Mouse (Mus musculus): ENCODE data around the gene Polr2a. TPM values are rescaled to one million over a fixed set of nuclear protein-coding genes. Genes with fewer than 3 reads are reported as not detected.

Gene Polr2a
- polyA plus RNA-seq, 1 experiment from 2014 or later, result 14.0 TPM

- Histone ChIP-seq H3K27ac (ENCODE audit: low read depth, low read length) (no peak overlapping the region), H3K27me3 (replicated peaks; ENCODE audit: control insufficient read depth, insufficient read depth, low read length) (no peaks in the 10 kb centered on the region; the same call in 1 of the 2 replicates), H3K4me1 (replicated peaks; ENCODE audit: control insufficient read depth, insufficient read depth, low read length) (0 out of 2 replicates have a peak, but pooled peaks cover 5% of the 10 kb centered on the region), H3K9me3 (ENCODE audit: control insufficient read depth) (no peaks in the 10 kb centered on the region), H3K4me3 (ENCODE audit: low read depth, low read length) (no peak overlapping the region), H3K4me2 (replicated peaks; ENCODE audit: low read depth) (no peak overlapping the region), H3K9ac (ENCODE audit: low read depth, low read length) (no peak overlapping the region), H3K36me3 (ENCODE audit: control insufficient read depth, insufficient read depth) (no peaks in the 10 kb centered on the region)
- TF ChIP-seq CTCF (IDR thresholded peaks at IDR 0.05; ENCODE audit: low read depth), result no peak
- 71% methylated on average over 5 of the region's 5 CpGs for WGBS
- ATAC-seq, result no peak
Measured at GRCm38 (mm10) chr11:69791420-69791819, 33.0 kb upstream of the Polr2a start.

- ATAC-seq, result no peak
- 61% methylated on average over 5 of the region's 5 CpGs for WGBS
- TF ChIP-seq CTCF (IDR thresholded peaks at IDR 0.05; ENCODE audit: low read depth), result no peak
- no peaks in the 10 kb centered on the region for H3K4me1 ChIP-seq (replicated peaks; ENCODE audit: control insufficient read depth, insufficient read depth, low read length)
- H3K27me3 ChIP-seq (replicated peaks; ENCODE audit: control insufficient read depth, insufficient read depth, low read length), result no peaks in the 10 kb centered on the region; the same call in 1 of the 2 replicates
- no peaks in the 10 kb centered on the region for H3K36me3 ChIP-seq (ENCODE audit: control insufficient read depth, insufficient read depth)
- H3K4me2 ChIP-seq (replicated peaks; ENCODE audit: low read depth), result no peak overlapping the region
- H3K9ac ChIP-seq (ENCODE audit: low read depth, low read length), result no peak overlapping the region
- no peak overlapping the region for H3K27ac ChIP-seq (ENCODE audit: low read depth, low read length)
- no peak overlapping the region for H3K4me3 ChIP-seq (ENCODE audit: low read depth, low read length)
- no peaks in the 10 kb centered on the region for H3K9me3 ChIP-seq (ENCODE audit: control insufficient read depth)
Measured at GRCm38 (mm10) chr11:69789431-69789830, 31.0 kb upstream of the Polr2a start.

- WGBS, result 92% methylated on average over 5 of the region's 5 CpGs
- ATAC-seq, result no peak
- Histone ChIP-seq H3K4me2 (replicated peaks; ENCODE audit: low read depth) (no peak overlapping the region), H3K4me1 (replicated peaks; ENCODE audit: control insufficient read depth, insufficient read depth, low read length) (0 out of 2 replicates have a peak, but pooled peaks cover 3% of the 10 kb centered on the region), H3K9me3 (ENCODE audit: control insufficient read depth) (no peaks in the 10 kb centered on the region), H3K27me3 (replicated peaks; ENCODE audit: control insufficient read depth, insufficient read depth, low read length) (no peaks in the 10 kb centered on the region), H3K36me3 (ENCODE audit: control insufficient read depth, insufficient read depth) (no peaks in the 10 kb centered on the region), H3K27ac (ENCODE audit: low read depth, low read length) (no peak overlapping the region), H3K9ac (ENCODE audit: low read depth, low read length) (no peak overlapping the region), H3K4me3 (ENCODE audit: low read depth, low read length) (no peak overlapping the region)
- no peak for TF ChIP-seq CTCF (IDR thresholded peaks at IDR 0.05; ENCODE audit: low read depth)
Measured at GRCm38 (mm10) chr11:69787306-69787705, 28.9 kb upstream of the Polr2a start.

DNA sequence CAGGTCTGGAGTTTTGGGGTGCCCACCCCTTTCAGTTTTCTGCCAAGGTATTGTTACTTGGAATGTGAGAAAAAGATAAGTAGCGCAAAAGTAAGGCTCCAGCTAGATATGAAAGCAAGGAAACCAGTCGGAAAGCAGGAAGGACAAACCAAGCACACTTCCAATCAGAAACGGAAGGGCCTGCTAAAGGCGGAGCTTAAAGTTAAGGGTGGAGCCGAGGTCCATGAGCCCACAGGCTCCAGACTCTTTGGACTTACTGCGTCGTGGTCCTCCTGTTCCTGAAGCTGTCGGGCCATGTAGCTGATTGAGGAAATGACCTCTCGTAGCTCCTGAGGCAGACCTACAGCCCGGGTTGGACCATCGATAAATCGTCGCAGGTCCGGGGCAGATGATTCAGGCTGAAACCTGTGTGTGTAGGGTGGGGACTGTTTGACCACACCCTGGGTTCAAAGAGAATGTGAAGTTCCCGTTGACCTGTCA lies 26.4 kb upstream of the Polr2a start:
- H3K9me3 ChIP-seq (ENCODE audit: control insufficient read depth), result no peaks in the 10 kb centered on the region
- ATAC-seq, result peak; percentile 85
- H3K4me3 ChIP-seq (ENCODE audit: low read depth, low read length), result peak overlapping the region; percentile 31; the same call in 1 of the 2 replicates
- peak overlapping the region; percentile 57 for H3K4me2 ChIP-seq (replicated peaks; ENCODE audit: low read depth)
- TF ChIP-seq CTCF (IDR thresholded peaks at IDR 0.05; ENCODE audit: low read depth), result no peak
- no peaks in the 10 kb centered on the region for H3K27me3 ChIP-seq (replicated peaks; ENCODE audit: control insufficient read depth, insufficient read depth, low read length)
- H3K9ac ChIP-seq (ENCODE audit: low read depth, low read length), result 0 out of 2 replicates have a peak overlapping the region, but pooled peaks have one; percentile 17
- H3K36me3 ChIP-seq (ENCODE audit: control insufficient read depth, insufficient read depth), result no peaks in the 10 kb centered on the region
- WGBS, result 13% methylated on average over 15 of the region's 15 CpGs
- H3K4me1 ChIP-seq (replicated peaks; ENCODE audit: control insufficient read depth, insufficient read depth, low read length), result 0 out of 2 replicates have a peak, but pooled peaks cover 3% of the 10 kb centered on the region
- H3K27ac ChIP-seq (ENCODE audit: low read depth, low read length), result peak overlapping the region; percentile 57

DNA sequence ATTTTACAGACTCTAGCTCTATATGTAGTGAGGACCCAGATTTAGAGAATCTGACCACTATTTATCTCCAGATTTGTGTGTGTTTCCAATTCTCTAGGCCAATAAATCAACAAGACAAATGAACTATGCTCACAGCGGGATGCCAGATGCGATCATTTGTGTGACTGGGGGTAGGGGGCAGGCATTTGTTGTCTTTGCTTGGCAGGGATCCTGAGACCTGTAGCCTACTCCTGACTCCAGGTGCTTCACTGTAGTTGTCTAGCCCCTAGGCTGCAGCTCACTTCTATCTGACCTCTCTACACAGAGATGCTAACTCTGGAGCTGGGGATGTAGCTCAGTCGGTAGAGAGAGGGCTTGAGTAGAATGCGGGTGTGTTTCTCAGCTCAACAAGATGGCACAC lies 23.4 kb upstream of the Polr2a start:
- 47% methylated on average over 4 of the region's 4 CpGs for WGBS
- Histone ChIP-seq H3K36me3 (ENCODE audit: control insufficient read depth, insufficient read depth) (peaks cover 4% of the 10 kb centered on the region; the same call in 1 of the 2 replicates), H3K4me3 (ENCODE audit: low read depth, low read length) (no peak overlapping the region), H3K9ac (ENCODE audit: low read depth, low read length) (no peak overlapping the region), H3K27me3 (replicated peaks; ENCODE audit: control insufficient read depth, insufficient read depth, low read length) (no peaks in the 10 kb centered on the region), H3K9me3 (ENCODE audit: control insufficient read depth) (no peaks in the 10 kb centered on the region), H3K27ac (ENCODE audit: low read depth, low read length) (no peak overlapping the region), H3K4me1 (replicated peaks; ENCODE audit: control insufficient read depth, insufficient read depth, low read length) (0 out of 2 replicates have a peak, but pooled peaks cover 3% of the 10 kb centered on the region), H3K4me2 (replicated peaks; ENCODE audit: low read depth) (no peak overlapping the region)
- no peak for ATAC-seq
- TF ChIP-seq CTCF (IDR thresholded peaks at IDR 0.05; ENCODE audit: low read depth), result no peak

DNA sequence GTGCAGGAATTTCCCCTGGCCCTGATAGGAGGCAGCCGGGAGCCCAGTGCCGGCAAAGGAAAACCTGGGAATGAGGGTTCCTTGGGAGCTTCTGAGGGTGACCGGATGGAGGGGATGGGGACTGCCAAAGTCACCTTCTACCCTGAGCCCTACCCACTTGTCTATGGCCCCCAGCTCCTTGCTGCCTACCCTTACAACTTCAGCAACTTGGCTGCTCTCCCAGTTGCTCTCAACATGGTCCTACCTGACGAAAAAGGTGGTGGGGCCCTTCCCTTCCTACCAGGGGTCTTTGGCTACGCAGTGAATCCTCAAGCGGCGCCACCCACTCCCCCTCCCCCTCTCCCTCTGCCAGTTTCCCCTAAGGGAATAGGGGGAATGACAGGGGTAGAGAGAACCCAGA lies 20.5 kb upstream of the Polr2a start:
- Histone ChIP-seq H3K9ac (ENCODE audit: low read depth, low read length) (no peak overlapping the region), H3K27ac (ENCODE audit: low read depth, low read length) (no peak overlapping the region), H3K9me3 (ENCODE audit: control insufficient read depth) (no peaks in the 10 kb centered on the region), H3K4me3 (ENCODE audit: low read depth, low read length) (no peak overlapping the region), H3K4me2 (replicated peaks; ENCODE audit: low read depth) (no peak overlapping the region), H3K36me3 (ENCODE audit: control insufficient read depth, insufficient read depth) (peaks cover 17% of the 10 kb centered on the region; the same call in 1 of the 2 replicates), H3K4me1 (replicated peaks; ENCODE audit: control insufficient read depth, insufficient read depth, low read length) (no peaks in the 10 kb centered on the region), H3K27me3 (replicated peaks; ENCODE audit: control insufficient read depth, insufficient read depth, low read length) (no peaks in the 10 kb centered on the region)
- 64% methylated on average over 7 of the region's 7 CpGs for WGBS
- no peak for TF ChIP-seq CTCF (IDR thresholded peaks at IDR 0.05; ENCODE audit: low read depth)
- no peak for ATAC-seq

Measured in intestine, postnatal 0 days (tissue).